Mouse (Mus musculus): Measurements from ENCODE around the gene Hist1h4b. TPM values are rescaled to one million over a fixed set of nuclear protein-coding genes. Genes with fewer than 3 reads are reported as not detected.

Hist1h4b gene
- total RNA-seq (2023), result 49.5 TPM

GRCm38 (mm10) chr13:23756790-23757189, at the start of gene Hist1h4b:
Gene Hist1h4b (plus strand): TSS chr13:23757013.

GRCm38 (mm10) chr13:23710374-23711089, 46.3 kb upstream of the Hist1h4b start, which contains the start of gene Hfe:
Gene Hfe (minus strand): TSS chr13:23710854.

DNA sequence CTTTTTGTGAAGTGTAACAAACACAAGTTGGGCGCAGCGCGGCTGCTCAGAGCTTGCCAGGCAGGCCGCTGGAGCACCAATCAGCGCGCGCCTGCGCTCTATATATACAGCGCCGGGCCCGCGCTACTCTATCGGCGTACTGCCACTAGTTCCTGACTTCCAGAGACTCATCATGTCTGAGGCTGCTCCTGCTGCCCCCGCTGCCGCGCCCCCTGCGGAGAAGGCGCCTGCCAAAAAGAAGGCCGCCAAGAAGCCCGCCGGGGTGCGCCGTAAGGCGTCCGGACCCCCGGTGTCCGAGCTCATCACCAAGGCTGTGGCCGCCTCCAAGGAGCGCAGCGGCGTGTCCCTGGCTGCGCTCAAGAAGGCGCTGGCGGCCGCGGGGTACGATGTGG, 18.1 kb upstream of the Hist1h4b start, which contains the start of gene Hist1h1c:
Hist1h1c (plus strand) TSS at position 132 of the 392 bp plus-strand sequence.

GRCm38 (mm10) chr13:23745381-23746161, 11.2 kb upstream of the Hist1h4b start, which contains the start of gene Hist1h3c:
Gene Hist1h3c (minus strand): TSS chr13:23745602.

DNA sequence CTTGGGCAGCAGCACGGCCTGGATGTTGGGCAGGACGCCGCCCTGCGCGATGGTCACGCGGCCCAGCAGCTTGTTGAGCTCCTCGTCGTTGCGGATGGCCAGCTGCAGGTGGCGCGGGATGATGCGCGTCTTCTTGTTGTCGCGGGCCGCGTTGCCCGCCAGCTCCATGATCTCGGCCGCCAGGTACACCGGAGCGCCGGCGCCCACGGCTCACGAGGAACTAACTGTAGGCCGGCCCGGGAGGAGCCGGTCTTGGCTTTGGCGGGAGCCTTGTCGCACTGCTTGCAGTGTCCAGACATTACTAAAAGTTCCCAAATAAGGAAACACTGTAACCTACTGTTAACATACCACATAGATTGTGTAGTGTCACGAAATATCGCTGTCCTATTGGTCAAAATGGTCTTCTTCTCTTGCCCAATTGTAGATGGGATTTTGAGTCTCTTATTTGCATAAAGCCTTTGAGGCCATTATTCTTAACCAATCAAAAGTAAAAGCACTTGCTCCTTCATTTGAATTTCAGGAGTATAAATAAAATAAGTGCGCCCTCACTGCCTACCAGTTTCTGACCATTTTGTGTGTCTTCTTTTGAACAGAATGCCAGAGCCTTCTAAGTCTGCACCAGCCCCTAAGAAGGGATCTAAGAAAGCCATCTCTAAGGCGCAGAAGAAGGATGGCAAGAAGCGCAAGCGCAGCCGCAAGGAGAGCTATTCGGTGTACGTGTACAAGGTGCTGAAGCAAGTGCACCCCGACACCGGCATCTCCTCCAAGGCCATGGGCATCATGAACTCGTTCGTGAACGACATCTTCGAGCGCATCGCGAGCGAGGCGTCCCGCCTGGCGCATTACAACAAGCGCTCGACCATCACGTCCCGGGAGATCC, 10.4 kb upstream of the Hist1h4b start, which contains the start of gene Hist1h2bb:
Hist1h2bb (plus strand) TSS at position 534 of the 880 bp plus-strand sequence.

DNA sequence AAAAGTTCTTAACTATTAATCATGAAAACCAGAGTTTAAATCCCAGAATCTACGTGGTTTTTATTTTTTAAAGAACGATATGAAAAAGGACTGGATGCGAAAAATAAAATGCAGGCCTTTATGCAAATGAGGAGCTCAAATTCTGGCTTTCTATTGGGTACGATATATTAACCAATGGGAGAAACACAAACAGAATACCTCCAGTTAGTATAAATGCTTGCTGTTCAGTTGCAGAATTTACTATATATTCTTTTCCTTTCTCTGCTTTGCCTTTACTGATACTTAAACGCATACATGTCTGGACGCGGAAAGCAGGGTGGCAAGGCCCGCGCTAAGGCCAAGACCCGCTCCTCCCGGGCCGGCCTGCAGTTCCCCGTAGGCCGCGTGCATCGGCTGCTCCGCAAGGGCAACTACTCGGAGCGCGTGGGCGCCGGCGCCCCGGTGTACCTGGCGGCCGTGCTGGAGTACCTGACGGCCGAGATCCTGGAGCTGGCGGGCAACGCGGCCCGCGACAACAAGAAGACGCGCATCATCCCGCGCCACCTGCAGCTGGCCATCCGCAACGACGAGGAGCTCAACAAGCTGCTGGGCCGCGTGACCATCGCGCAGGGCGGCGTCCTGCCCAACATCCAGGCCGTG, 5.9 kb upstream of the Hist1h4b start, which contains the start of gene Hist1h2ab:
Hist1h2ab (plus strand) TSS at position 288 of the 639 bp plus-strand sequence.

DNA sequence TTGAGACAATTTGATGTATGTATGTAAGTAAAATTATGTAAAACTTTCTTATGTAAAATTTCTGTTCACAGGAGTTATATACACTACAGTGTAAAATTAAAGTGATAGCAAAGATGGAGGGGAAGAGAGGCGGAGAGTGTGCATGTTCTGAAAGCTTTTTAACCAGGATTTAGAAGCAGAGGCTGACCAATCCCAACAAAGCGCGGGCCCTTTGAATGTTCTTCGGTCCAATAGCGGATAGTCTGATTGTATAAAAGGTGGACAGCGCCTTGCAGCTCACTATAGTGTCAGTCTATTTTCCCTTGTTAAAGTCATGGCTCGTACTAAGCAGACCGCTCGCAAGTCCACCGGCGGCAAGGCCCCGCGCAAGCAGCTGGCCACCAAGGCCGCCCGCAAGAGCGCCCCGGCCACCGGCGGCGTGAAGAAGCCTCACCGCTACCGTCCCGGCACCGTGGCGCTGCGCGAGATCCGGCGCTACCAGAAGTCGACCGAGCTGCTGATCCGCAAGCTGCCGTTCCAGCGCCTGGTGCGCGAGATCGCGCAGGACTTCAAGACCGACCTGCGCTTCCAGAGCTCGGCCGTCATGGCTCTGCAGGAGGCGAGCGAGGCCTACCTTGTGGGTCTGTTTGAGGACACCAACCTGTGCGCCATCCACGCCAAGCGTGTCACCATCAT, 4.6 kb upstream of the Hist1h4b start, which contains the start of gene Hist1h3b:
Hist1h3b (plus strand) TSS at position 201 of the 675 bp plus-strand sequence.

DNA sequence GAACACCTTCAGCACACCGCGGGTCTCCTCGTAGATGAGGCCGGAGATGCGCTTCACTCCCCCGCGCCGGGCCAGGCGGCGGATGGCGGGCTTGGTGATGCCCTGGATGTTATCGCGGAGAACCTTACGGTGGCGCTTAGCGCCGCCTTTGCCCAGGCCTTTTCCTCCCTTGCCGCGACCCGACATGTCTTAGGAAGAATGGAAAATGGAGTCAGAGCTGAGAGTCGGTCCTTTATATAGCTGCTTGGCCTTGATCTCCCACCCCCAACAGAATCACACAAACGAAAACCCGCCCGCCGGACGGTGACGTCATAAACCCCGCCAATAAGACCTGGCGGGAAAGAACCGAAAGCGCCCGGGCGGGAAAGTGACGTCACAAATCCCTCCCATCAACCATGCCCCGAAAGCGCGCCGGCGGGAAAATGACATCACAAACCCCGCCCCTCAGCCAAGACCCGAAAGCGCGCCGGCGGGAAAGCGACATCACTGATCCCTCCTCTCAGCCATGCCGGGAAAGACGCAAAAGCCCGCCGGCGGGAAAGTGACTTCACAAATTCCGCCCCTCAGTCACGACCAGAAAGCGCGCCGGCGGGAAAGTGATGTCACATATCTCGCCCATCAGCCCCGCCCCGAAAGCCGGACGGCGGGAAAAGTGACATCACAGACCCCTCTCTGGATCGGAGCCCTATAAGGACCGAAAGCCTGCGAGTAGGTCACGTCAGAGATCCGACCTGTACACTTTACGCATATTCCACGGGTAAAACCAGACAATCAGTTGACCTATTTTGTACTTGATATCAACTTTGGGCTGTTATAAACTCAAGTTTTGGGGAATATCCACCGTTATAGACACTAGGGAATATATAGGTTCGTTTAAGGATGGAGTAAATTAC, 4.4 kb downstream of the Hist1h4b start, which contains the start of gene Hist1h4a:
Hist1h4a (minus strand) TSS at position 259 of the 893 bp plus-strand sequence.

DNA sequence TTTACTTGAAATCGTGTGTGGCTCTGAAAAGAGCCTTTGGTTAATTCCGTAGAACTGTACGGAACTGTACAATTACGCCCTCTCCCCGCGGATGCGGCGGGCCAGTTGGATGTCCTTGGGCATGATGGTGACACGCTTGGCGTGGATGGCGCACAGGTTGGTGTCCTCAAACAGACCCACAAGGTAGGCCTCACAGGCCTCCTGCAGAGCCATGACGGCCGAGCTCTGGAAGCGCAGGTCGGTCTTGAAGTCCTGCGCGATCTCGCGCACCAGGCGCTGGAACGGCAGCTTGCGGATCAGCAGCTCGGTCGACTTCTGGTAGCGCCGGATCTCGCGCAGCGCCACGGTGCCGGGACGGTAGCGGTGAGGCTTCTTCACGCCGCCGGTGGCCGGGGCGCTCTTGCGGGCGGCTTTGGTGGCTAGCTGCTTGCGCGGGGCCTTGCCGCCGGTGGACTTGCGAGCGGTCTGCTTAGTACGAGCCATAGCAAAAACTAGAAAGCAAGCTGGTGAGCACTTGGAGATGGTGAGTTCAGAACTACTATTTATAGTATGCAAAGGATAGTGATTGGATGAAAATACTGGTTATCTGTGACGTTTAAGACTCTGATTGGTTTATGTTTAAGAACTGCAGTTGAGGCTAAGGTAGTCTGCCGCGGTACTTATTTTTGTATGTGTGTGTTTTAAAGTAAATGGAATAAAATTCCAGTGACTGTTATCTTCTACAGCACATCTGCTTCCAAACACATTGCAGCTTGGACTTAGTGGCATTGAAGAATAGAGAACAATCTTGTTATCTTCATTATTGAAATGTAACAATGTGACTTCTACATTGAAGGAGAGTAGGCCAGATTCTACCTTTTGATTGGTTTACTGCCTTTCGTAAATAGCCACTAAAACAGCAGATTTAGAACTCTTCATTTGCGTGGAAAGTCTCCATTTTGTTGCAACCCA, 5.3 kb downstream of the Hist1h4b start, which contains the start of gene Hist1h3a:
Hist1h3a (minus strand) TSS at position 516 of the 951 bp plus-strand sequence.

DNA sequence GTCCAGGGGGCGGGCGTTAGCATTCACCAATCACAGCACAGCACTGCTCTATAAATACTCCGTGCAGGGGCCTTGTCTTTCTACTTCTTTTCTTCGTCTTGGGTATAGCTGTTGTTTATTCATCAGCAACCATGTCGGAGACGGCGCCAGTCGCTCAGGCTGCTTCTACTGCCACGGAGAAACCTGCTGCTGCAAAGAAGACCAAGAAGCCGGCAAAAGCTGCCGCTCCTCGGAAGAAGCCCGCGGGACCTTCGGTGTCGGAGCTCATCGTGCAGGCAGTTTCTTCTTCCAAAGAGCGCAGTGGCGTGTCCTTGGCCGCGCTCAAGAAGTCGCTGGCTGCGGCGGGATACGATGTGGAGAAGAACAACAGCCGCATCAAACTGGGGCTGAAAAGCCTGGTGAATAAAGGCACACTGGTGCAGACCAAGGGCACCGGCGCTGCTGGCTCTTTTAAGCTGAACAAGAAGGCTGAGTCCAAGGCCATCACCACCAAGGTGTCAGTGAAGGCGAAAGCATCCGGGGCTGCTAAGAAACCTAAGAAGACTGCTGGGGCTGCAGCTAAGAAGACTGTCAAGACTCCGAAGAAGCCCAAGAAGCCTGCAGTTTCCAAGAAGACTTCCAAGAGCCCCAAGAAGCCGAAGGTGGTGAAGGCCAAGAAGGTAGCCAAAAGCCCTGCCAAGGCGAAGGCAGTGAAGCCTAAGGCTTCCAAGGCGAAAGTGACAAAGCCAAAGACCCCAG, 6.9 kb downstream of the Hist1h4b start, which contains the start of gene Hist1h1a:
Hist1h1a (plus strand) TSS at position 81 of the 738 bp plus-strand sequence.

DNA sequence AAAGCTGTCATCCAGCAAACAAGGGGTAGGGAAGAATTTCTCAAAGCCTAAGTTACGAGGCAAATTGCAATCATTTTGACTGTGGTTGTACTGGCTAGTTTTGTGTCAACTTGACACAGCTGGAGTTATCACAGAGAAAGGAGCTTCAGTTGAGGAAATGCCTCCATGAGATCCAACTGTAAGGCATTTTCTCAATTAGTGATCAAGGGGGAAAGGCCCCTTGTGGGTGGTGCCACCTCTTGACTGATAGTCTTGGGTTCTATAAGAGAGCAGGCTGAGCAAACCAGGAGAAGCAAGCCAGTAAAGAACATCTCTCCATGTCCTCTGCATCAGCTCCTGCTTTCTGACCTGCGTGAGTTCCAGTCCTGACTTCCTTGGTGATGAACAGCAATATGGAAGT, 12.8 kb downstream of the Hist1h4b start, which contains the start of gene Trim38:
Trim38 (plus strand) TSS at position 301 of the 400 bp plus-strand sequence.

DNA sequence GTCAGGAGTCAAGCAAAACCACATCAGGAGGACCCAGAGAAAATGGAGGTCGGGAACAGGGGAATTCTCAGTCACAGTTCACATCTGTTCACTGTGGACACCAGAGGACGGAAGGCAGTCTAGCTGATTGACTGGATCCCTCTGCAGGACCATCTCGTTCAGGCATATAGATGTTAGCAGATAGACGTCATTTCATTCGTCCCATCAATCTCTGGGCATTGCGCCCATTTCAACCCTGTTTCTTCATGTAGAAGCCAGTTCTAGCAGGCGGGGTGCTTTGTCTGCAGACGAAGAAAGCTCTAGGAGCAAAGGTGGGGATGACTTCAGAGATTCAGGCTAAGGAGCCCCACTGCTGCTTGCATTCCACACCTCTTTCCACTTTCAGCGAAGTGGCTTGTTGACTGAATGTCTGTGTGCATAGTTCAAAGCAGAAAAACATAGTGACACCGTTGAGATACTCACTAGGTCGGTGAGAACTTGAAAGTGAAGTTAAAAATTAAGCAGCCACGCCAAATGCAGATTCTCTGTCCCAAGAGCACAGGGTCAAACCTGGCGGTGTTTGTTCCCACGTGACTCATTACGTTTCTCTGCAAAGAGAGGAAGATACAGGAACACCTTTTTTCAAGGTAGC, 49.7 kb downstream of the Hist1h4b start, which contains the start of gene Slc17a2:
Slc17a2 (plus strand) TSS at position 572 of the 631 bp plus-strand sequence.

Other genes with a start within 250 kb of the Hist1h4b start
- gene Hist1h4h, start 226.0 kb upstream of the Hist1h4b start, total RNA-seq (2023), result 235 TPM
- 10.3 TPM for gene Hist1h2af, start 223.1 kb upstream of the Hist1h4b start, total RNA-seq (2023)
- gene Hist1h3g, start 221.6 kb upstream of the Hist1h4b start, total RNA-seq (2023), result 2.5 TPM
- gene Hist1h2bh, start 213.6 kb upstream of the Hist1h4b start, total RNA-seq (2023), result 3.6 TPM
- gene Hist1h3f, start 213.0 kb upstream of the Hist1h4b start, total RNA-seq (2023), result 57.2 TPM
- gene Hist1h4f, start 205.4 kb upstream of the Hist1h4b start, total RNA-seq (2023), result 35.5 TPM
- 8.0 TPM for gene Hist1h1d, start 203.8 kb upstream of the Hist1h4b start, total RNA-seq (2023)
- gene Hist1h3e, start 194.6 kb upstream of the Hist1h4b start, total RNA-seq (2023), result 113 TPM
- gene Hist1h2ae, start 185.8 kb upstream of the Hist1h4b start, total RNA-seq (2023), result 10.3 TPM
- gene Hist1h2bg, start 185.6 kb upstream of the Hist1h4b start, total RNA-seq (2023), result 137 TPM
- gene Hist1h2bf, start 182.8 kb upstream of the Hist1h4b start, total RNA-seq (2023), result 88.7 TPM
- gene Hist1h2ad, start 182.6 kb upstream of the Hist1h4b start, total RNA-seq (2023), result 2.5 TPM
- 2.8 TPM for gene Hist1h3d, start 181.2 kb upstream of the Hist1h4b start, total RNA-seq (2023)
- 122 TPM for gene Hist1h4d, start 175.4 kb upstream of the Hist1h4b start, total RNA-seq (2023)
- gene Hist1h2be, start 135.9 kb upstream of the Hist1h4b start, total RNA-seq (2023), result 14.7 TPM
- 187 TPM for gene Hist1h1e, start 134.5 kb upstream of the Hist1h4b start, total RNA-seq (2023)
- 6.8 TPM for gene Hist1h2ac, start 73.1 kb upstream of the Hist1h4b start, total RNA-seq (2023)
- gene Hist1h2bc, start 72.8 kb upstream of the Hist1h4b start, total RNA-seq (2023), result 7.9 TPM
- not detected for gene Hist1h1t, start 61.2 kb upstream of the Hist1h4b start, total RNA-seq (2023)
- gene Hist1h4c, start 58.6 kb upstream of the Hist1h4b start, total RNA-seq (2023), result 147 TPM
- 2.7 TPM for gene Hfe, start 46.2 kb upstream of the Hist1h4b start, total RNA-seq (2023)
- 839 TPM for gene Hist1h1c, start 18.2 kb upstream of the Hist1h4b start, total RNA-seq (2023)
- 4.1 TPM for gene Hist1h3c, start 11.4 kb upstream of the Hist1h4b start, total RNA-seq (2023)
- gene Hist1h2bb, start 10.3 kb upstream of the Hist1h4b start, total RNA-seq (2023), result 15.1 TPM
- 16.9 TPM for gene Hist1h2ab, start 5.9 kb upstream of the Hist1h4b start, total RNA-seq (2023)
- gene Hist1h3b, start 4.7 kb upstream of the Hist1h4b start, total RNA-seq (2023), result 17.1 TPM
- gene Hist1h4a, start 4.2 kb downstream of the Hist1h4b start, total RNA-seq (2023), result 122 TPM
- 170 TPM for gene Hist1h3a, start 5.4 kb downstream of the Hist1h4b start, total RNA-seq (2023)
- 23.5 TPM for gene Hist1h1a, start 6.7 kb downstream of the Hist1h4b start, total RNA-seq (2023)
- gene Trim38, start 12.9 kb downstream of the Hist1h4b start, total RNA-seq (2023), result not detected
- gene Slc17a2, start 50.0 kb downstream of the Hist1h4b start, total RNA-seq (2023), result not detected
- gene Slc17a3, start 82.4 kb downstream of the Hist1h4b start, total RNA-seq (2023), result not detected
- not detected for gene Slc17a1, start 110.7 kb downstream of the Hist1h4b start, total RNA-seq (2023)
- not detected for gene Slc17a4, start 158.0 kb downstream of the Hist1h4b start, total RNA-seq (2023)
- gene Hist1h2ba, start 177.1 kb downstream of the Hist1h4b start, total RNA-seq (2023), result not detected
- not detected for gene Hist1h2aa, start 177.4 kb downstream of the Hist1h4b start, total RNA-seq (2023)
- not detected for gene Scgn, start 234.2 kb downstream of the Hist1h4b start, total RNA-seq (2023)